Mouse (Mus musculus): Measurements from ENCODE around the gene Abcb10.

DNA sequence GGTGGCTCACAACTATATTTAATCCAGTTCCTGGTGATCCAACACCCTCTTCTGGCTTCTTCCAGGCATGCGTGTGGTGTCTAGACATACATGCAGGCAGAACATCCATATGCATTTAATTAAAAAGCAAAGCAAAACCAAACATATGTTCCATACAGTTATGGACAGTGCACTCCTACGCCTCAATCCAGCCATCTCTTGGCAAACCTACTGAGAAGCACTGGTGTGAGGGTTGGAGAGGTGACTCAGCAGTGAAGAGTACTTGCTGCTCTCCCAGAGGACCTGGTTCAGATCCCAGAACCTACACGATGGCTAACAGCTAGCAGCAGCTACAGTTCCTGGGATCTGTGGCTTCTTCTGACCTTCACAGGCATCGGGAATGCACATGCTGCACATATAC, 70.7 kb downstream of the Abcb10 start:
- TF ChIP-seq POLR2A (IDR thresholded peaks at IDR 0.05; ENCODE audit: extremely low read depth, insufficient read depth, low read length) (no peak), CTCF (IDR thresholded peaks at IDR 0.05; ENCODE audit: extremely low read depth, insufficient read depth, low read length) (no peak)

Measured in cortical plate, adult 2 months (tissue).